8 mouse cellular contexts compared by ENCODE assay signal in the genomic region with DNA sequence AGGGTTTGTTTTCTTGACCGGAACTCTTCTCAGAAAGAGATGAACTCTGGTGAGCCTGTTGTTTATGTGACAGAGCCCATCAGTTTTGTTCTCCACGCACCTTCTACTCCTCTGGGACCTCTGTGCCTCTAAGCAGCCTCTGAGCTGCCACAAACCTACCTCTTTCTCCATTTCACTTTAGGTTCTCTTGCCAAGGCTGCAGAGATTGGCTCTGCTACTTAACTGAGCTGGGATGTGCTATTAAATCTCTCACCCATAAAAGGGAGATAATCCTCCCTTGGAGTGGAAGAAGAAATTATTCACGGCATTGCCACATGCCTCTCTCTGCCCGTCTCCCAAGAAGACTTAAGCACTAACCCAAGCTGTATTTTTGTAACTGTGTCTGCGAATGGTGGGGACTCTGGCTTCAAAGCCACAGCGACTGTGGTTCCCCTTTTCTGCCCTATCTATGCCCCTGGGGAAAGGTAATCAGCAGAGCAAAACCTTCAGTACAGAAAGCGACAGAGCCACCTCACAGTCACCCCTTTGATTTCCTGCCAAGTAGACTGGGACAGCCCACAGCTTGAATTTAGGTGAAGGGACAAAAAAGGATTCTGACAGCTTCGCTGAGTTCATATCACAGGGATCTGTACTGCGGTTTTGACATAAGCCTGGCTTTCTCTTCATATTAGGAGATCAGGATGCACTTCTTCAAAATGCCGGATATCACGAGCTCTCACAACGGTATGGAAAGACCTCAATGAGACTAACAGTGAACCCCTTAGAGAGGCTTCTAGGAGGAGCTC.
DNase-seq lines count a peak whose midpoint lies in the region; ATAC-seq and TF ChIP-seq lines count a peak whose summit lies in the region.

No protein-coding gene starts in this region.

- peaks cover 7% of the 10 kb centered on the region for H3K4me1 ChIP-seq in heart, embryonic 16.5 days (ENCODE audit: control insufficient read depth, insufficient read depth, low read length)
- H3K4me1 ChIP-seq in heart, embryonic 12.5 days (replicated peaks): 0 out of 2 replicates have a peak, but pooled peaks cover 6% of the 10 kb centered on the region

- WGBS in heart, embryonic 16.5 days: 41% methylated on average over 12 of the region's 12 CpGs
- 51% methylated on average over 12 of the region's 12 CpGs for WGBS in heart, embryonic 12.5 days

- no peak overlapping the region for H3K27ac ChIP-seq in heart, embryonic 16.5 days (ENCODE audit: low read length)
- no peak overlapping the region for H3K27ac ChIP-seq in heart, embryonic 12.5 days (ENCODE audit: poor library complexity, severe bottlenecking)
- no peak overlapping the region for H3K27ac ChIP-seq in left cerebral cortex, adult 2 months

- intact Hi-C loops in left cerebral cortex, postnatal 10 days (cut with DNase I): no loop called here
- intact Hi-C loops in left cerebral cortex, adult 2 months (cut with DNase I): no loop called here

- TF ChIP-seq POLR2A in brain, embryonic 14.5 days (IDR thresholded peaks at IDR 0.05; ENCODE audit: borderline replicate concordance, extremely low read depth, insufficient read depth, insufficient read length, poor library complexity, severe bottlenecking): no peak

- H3K4me3 ChIP-seq in heart, embryonic 16.5 days (ENCODE audit: low read length): no peak overlapping the region
- H3K4me3 ChIP-seq in heart, embryonic 12.5 days: no peak overlapping the region
- H3K4me3 ChIP-seq in left cerebral cortex, adult 2 months: no peak overlapping the region

- ATAC-seq in heart, embryonic 16.5 days (replicated peaks; ENCODE audit: extremely low read depth, insufficient read depth, low FRiP score): 0 out of 2 replicates have a peak, but pooled peaks have one; percentile 28
- ATAC-seq in heart, embryonic 12.5 days (ENCODE audit: insufficient number of reproducible peaks, low FRiP score): no peak
- ATAC-seq in neutrophil, adult 5-6 weeks (ENCODE audit: extremely low read depth, insufficient number of reproducible peaks, low FRiP score, poor library complexity, severe bottlenecking): peak; percentile 92

- TF ChIP-seq CTCF in brain, embryonic 14.5 days (IDR thresholded peaks at IDR 0.05; ENCODE audit: borderline replicate concordance, extremely low read depth, insufficient read depth, insufficient read length): no peak
- no peak for TF ChIP-seq CTCF in left cerebral cortex, adult 2 months (IDR thresholded peaks at IDR 0.05)

- H3K9me3 ChIP-seq in heart, embryonic 16.5 days (replicated peaks; ENCODE audit: control insufficient read depth, low read length): no peaks in the 10 kb centered on the region
- H3K9me3 ChIP-seq in heart, embryonic 12.5 days (replicated peaks): no peaks in the 10 kb centered on the region

- peak overlapping the region; percentile 32; the same call in 1 of the 2 replicates for H3K4me2 ChIP-seq in heart, embryonic 16.5 days (ENCODE audit: low read depth, low read length)
- H3K4me2 ChIP-seq in heart, embryonic 12.5 days: no peak overlapping the region; the same call in 1 of the 2 replicates

- DNase-seq in CD8-positive naive resting alpha-beta T cell, adult 2 months (ENCODE audit: low read depth in 2 of 2, low spot score in 2 of 2): peak; percentile 6 to 18
- peak; percentile 68 for DNase-seq in brain, embryonic 14.5 days (ENCODE audit: low read depth)
- no peak for DNase-seq in left cerebral cortex, postnatal 10 days (ENCODE audit: extremely low spot score in 1 of 2, low spot score in 2 of 2)
- DNase-seq in left cerebral cortex, adult 2 months (ENCODE audit: extremely low spot score in 1 of 2, low spot score in 2 of 2): no peak
- no peak for DNase-seq in left cerebral cortex, adult 8-10 months (ENCODE audit: low spot score in 2 of 2)

- H3K27me3 ChIP-seq in heart, embryonic 16.5 days (ENCODE audit: control insufficient read depth, insufficient read depth, low read length): no peaks in the 10 kb centered on the region
- H3K27me3 ChIP-seq in heart, embryonic 12.5 days (replicated peaks): no peaks in the 10 kb centered on the region

- H3K9ac ChIP-seq in heart, embryonic 16.5 days (ENCODE audit: low read length): no peak overlapping the region
- no peak overlapping the region for H3K9ac ChIP-seq in heart, embryonic 12.5 days

- no peaks in the 10 kb centered on the region for H3K36me3 ChIP-seq in heart, embryonic 16.5 days (ENCODE audit: control insufficient read depth, insufficient read depth)
- no peaks in the 10 kb centered on the region for H3K36me3 ChIP-seq in heart, embryonic 12.5 days

Comparison
In these comparisons a context has a peak if more than half of its experiments do, and no peak if none do; other contexts are left out.
1. DNase-seq: peak in CD8-positive naive resting alpha-beta T cell, adult 2 months (2 of 2) and brain, embryonic 14.5 days (single experiment); none in left cerebral cortex, postnatal 10 days (0 of 2), left cerebral cortex, adult 2 months (0 of 2) and left cerebral cortex, adult 8-10 months (0 of 2).